Mouse (Mus musculus): ENCODE measurements at regions not wholly inside any gene's neighbourhood (a gene's known extent, or its start where the extent isn't known, plus 50 kb on each side); places are given as distances from the start of the nearest gene placed in this dataset.

DNA sequence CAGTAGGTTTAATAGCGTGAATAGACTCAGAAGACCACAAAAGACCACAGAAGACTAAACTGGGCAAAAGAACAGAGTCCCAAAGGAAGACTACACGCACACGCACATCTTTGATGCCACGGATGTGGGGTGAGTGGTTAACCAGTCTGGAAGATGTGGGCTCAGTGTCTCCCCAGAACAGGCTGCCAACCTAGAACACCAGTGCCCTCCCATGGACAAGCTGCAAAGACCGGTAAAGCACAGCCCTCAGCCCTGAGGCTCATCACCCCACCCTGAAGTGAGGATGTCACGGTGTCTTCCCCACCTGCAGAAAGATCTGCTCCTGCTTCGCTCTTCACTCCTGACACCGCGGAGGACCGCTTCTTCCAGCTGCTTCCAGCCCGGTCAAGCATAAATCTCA is 295.9 kb downstream of the Agtpbp1 start:
- TF ChIP-seq CTCF (IDR thresholded peaks at IDR 0.05; ENCODE audit: low read depth, low read length), result peak; percentile 13
- no peak for TF ChIP-seq POLR2A (IDR thresholded peaks at IDR 0.05; ENCODE audit: insufficient read depth, low read length)
- TF ChIP-seq EP300 (IDR thresholded peaks at IDR 0.05; ENCODE audit: insufficient read depth, low read depth, low read length), result no peak
